Mouse (Mus musculus) forebrain, postnatal 0 days (tissue): ENCODE data around the gene Sox5. TPM values are rescaled to one million over a fixed set of nuclear protein-coding genes. Genes with fewer than 3 reads are reported as not detected.
A peak's percentile ranks its signal among the peaks of the same experiment; 100 is the strongest.

ENCODE experiments used
- ATAC-seq: fragments of 200-750 bp; cut with Nextera tagmentation; 2 replicates; pipeline ENCODE4 v1.8.0; 2017; ENCODE audit warnings: mild to moderate bottlenecking, moderate library complexity
- DNase-seq: peaks from one replicate; pipeline ENCODE4 v3.0.0-alpha.2; 2015
- H3K27ac ChIP-seq: fragments of 300-500 bp; sonication (generic); 2 replicates; pipeline ENCODE4 v1.5.1; 2014; ENCODE audit warnings: low read depth, mild to moderate bottlenecking, antibody characterized with exemption, low read length, moderate library complexity, mixed read lengths
- H3K27me3 ChIP-seq: fragments of 300-500 bp; sonication (generic); 2 replicates; pipeline ENCODE4 v1.6.1; 2014; ENCODE audit warnings: mild to moderate bottlenecking, low read length, mixed read lengths; ENCODE audit not compliant: insufficient read depth
- H3K36me3 ChIP-seq: fragments of 300-500 bp; sonication (generic); 2 replicates; pipeline ENCODE4 v1.6.1; 2014; ENCODE audit warnings: mild to moderate bottlenecking, moderate library complexity; ENCODE audit not compliant: insufficient read depth
- H3K4me1 ChIP-seq: fragments of 300-500 bp; sonication (generic); 2 replicates; pipeline ENCODE4 v1.6.1; 2014; ENCODE audit warnings: antibody characterized with exemption; ENCODE audit not compliant: insufficient read depth
- H3K4me2 ChIP-seq: fragments of 300-500 bp; sonication (generic); 2 replicates; pipeline ENCODE4 v1.6.1; 2014; ENCODE audit warnings: low read depth, mild to moderate bottlenecking, moderate library complexity
- H3K4me3 ChIP-seq: fragments of 300-500 bp; sonication (generic); 2 replicates; pipeline ENCODE4 v1.5.1; 2014; ENCODE audit warnings: low read depth, low read length, mixed read lengths
- H3K9ac ChIP-seq: fragments of 300-500 bp; sonication (generic); 2 replicates; pipeline ENCODE4 v1.6.1; 2014; ENCODE audit warnings: mild to moderate bottlenecking
- H3K9me3 ChIP-seq: fragments of 300-500 bp; sonication (generic); 2 replicates; pipeline ENCODE4 v1.6.1; 2016; ENCODE audit warnings: low read length
- CTCF ChIP-seq: sonication (generic); IDR thresholded peaks from 2 replicates; pipeline ENCODE4 v1.5.1; 2016; ENCODE audit warnings: antibody characterized with exemption, control low read depth, low read depth
- WGBS: fragments of 180-500 bp; shearing (Covaris S2); extraction: QIAGEN DNeasy Blood & Tissue Kit; methylation state at CpG from one replicate; pipeline ENCODE4 v1.1.7; 2014; 5-methylcytosine and 5-hydroxymethylcytosine counted together
- polyA plus RNA-seq: library from polyadenylated mRNA; unstranded; fragments of >200 nt; fragmentation: Nextera tagmentation; extraction: Ambion mirVana; gene quantifications from 2 replicates; pipeline ENCODE4 v1.2.1, GENCODE M21; 2015
- total RNA-seq: library from RNA; depleted of rRNA; stranded (reverse); fragments of >200 nt; gene quantifications from 2 replicates; pipeline ENCODE4 v1.2.3, GENCODE M21; 2014

The Sox5 gene
- total and polyA plus RNA-seq, 2 experiments from 2014 or later = 31.6 to 62.8 TPM

DNA sequence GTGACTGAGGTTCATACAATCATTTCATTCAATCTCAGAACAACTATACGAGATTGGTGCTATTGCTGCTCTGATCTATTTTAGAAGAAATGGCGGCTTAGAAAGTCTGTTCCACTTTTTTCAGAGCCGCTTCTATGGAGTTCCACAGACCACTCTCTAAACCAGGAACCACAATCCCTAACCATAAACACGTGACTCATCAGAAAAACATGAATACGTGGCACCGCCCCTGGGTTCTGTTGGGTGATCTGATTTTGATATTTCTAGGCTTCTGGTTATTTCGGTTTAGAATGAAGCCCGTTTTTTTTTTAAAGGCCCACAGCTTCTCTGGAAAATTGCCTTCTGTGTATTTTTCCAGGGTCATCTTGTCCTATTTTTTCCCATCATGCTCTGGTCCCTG is 720.0 kb downstream of the Sox5 start:
- TF ChIP-seq CTCF = no peak
- Histone ChIP-seq H3K27ac (no peak overlapping the region), H3K9me3 (no peaks in the 10 kb centered on the region), H3K4me3 (no peak overlapping the region), H3K9ac (no peak overlapping the region), H3K36me3 (no peaks in the 10 kb centered on the region), H3K27me3 (no peaks in the 10 kb centered on the region), H3K4me2 (no peak overlapping the region), H3K4me1 (no peaks in the 10 kb centered on the region)
- DNase-seq (no peak), ATAC-seq (no peak)
- WGBS = 95% methylated on average over 8 of the region's 8 CpGs

DNA sequence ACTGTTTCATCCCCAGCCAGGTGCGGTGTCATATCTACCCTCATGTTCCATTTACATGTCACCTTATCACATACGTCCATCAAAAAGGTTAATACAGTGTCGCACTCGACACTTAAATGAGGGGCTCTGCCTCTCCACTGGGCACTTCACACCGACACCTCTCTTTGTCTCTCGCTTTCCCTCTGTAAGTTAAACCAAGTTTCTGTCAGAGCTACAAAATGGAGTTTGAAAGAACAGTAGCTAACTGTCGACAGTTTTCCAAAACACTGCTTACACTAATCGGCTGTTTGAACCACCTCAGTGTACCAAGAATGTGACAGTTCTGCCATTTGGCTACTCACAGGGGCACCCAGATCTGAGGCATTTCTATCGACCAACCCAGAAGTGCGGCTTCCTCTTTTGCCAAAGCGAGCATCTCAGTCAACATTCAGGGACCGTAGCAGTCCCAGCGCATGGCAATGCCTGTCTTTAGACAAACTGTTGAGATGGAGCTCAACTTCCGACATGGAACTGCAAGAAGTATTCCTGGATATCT is 724.6 kb downstream of the Sox5 start:
- H3K4me1 ChIP-seq = peaks cover 5% of the 10 kb centered on the region; the same call in 1 of the 2 replicates
- peak overlapping the region; percentile 57 for H3K27ac ChIP-seq
- peak overlapping the region; percentile 0; the same call in 1 of the 2 replicates for H3K4me2 ChIP-seq
- H3K9me3 ChIP-seq = no peaks in the 10 kb centered on the region
- WGBS = 33% methylated on average over 14 of the region's 14 CpGs
- ATAC-seq (peak; percentile 61), DNase-seq (no peak)
- no peak overlapping the region for H3K9ac ChIP-seq
- no peak overlapping the region for H3K4me3 ChIP-seq
- no peaks in the 10 kb centered on the region for H3K27me3 ChIP-seq
- TF ChIP-seq CTCF = no peak
- no peaks in the 10 kb centered on the region for H3K36me3 ChIP-seq

DNA sequence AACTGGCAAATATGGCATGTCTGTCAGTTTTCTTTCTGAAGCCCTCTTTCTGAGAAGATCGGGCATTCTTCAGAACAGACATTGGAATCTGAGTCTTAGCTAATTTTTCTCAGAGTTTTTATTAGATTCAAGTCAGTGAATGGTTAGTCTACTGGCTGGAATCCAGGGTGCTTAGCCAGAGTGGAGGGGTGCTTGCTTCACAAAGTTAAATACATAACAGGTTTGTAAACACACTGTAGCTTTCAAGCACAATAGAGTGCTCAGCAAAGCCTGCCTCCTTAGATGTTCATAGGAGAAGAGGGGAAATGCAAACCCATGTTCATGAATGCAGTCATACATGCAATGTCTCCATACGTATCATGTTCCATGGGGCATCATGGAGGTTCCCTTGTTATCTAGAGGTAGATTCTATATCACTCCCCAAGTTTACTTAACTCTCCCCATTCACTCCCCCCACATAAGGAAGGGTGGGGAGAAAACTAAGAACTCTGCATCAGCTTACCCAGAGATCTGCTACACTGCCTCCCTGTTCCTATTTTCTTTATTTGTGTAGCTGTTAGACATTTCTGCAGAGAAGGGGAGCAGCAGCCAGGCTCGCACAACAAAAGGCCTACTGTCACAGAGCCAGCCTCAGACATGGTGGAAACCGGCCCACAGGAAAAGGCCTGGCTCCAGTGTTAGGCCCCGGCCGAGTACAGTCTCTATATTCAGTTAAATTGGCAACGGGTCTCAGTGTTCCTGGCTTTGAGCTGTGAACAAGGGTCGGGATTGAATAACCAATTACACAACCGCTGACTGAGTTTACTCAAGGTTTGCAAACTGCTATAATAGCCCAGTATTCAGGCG is 725.3 kb downstream of the Sox5 start:
- Histone ChIP-seq H3K27ac (peak overlapping the region; percentile 57), H3K4me2 (peak overlapping the region; percentile 8; the same call in 1 of the 2 replicates), H3K4me3 (no peak overlapping the region), H3K4me1 (peaks cover 5% of the 10 kb centered on the region; the same call in 1 of the 2 replicates), H3K27me3 (no peaks in the 10 kb centered on the region), H3K9ac (peak overlapping the region; percentile 28; the same call in 1 of the 2 replicates), H3K36me3 (no peaks in the 10 kb centered on the region), H3K9me3 (no peaks in the 10 kb centered on the region)
- peak; percentile 94 for ATAC-seq
- 14% methylated on average over 10 of the region's 10 CpGs for WGBS
- no peak for TF ChIP-seq CTCF
- DNase-seq = peak; percentile 85

DNA sequence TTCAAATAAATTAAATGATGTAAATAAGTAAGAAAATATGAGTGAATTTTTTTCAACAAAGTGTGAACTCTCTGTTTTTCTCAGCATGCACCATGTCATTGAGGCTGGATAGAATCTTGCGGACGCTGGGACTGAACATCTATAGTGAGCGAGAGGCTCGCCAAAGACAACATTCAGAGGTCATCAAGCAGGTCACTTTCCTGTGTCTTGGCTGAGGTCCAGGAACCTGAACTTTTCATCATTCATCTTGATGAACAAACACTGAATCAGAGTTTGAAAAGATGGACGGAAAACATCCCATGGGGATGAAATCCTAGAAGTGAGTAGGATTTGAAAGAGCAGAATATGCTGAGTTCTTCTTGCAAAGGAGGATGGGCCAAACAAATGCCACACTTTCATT is 729.3 kb downstream of the Sox5 start:
- TF ChIP-seq CTCF = no peak
- H3K36me3 ChIP-seq = no peaks in the 10 kb centered on the region
- H3K4me1 ChIP-seq = peaks cover 5% of the 10 kb centered on the region; the same call in 1 of the 2 replicates
- no peaks in the 10 kb centered on the region for H3K27me3 ChIP-seq
- ATAC-seq = no peak
- H3K4me3 ChIP-seq = no peak overlapping the region
- DNase-seq = no peak
- H3K4me2 ChIP-seq = no peak overlapping the region
- no peak overlapping the region for H3K27ac ChIP-seq
- no peaks in the 10 kb centered on the region for H3K9me3 ChIP-seq
- WGBS = 77% methylated on average over 5 of the region's 5 CpGs
- H3K9ac ChIP-seq = no peak overlapping the region

DNA sequence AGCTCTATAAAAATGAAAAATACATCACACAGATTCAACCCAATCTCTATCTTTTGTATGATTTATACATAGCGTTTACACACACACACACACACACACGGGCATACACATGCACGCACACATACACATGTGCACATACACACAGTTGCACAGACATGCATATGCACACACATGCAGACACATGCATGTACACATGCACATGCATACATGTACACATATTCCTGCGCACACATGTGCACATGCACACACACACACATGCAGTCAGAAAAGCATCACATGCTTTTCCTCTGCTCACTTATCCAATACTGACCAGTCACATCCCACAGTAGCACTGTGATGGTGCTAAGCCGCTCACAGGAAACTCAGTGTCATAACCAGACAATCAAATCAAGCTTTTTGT is 730.5 kb downstream of the Sox5 start:
- H3K4me3 ChIP-seq = no peak overlapping the region
- H3K36me3 ChIP-seq = no peaks in the 10 kb centered on the region
- ATAC-seq (no peak), DNase-seq (no peak)
- peaks cover 5% of the 10 kb centered on the region; the same call in 1 of the 2 replicates for H3K4me1 ChIP-seq
- no peak overlapping the region for H3K4me2 ChIP-seq
- H3K27ac ChIP-seq = no peak overlapping the region
- no peaks in the 10 kb centered on the region for H3K27me3 ChIP-seq
- H3K9ac ChIP-seq = no peak overlapping the region
- 94% methylated on average over 5 of the region's 5 CpGs for WGBS
- H3K9me3 ChIP-seq = no peaks in the 10 kb centered on the region
- TF ChIP-seq CTCF = no peak

DNA sequence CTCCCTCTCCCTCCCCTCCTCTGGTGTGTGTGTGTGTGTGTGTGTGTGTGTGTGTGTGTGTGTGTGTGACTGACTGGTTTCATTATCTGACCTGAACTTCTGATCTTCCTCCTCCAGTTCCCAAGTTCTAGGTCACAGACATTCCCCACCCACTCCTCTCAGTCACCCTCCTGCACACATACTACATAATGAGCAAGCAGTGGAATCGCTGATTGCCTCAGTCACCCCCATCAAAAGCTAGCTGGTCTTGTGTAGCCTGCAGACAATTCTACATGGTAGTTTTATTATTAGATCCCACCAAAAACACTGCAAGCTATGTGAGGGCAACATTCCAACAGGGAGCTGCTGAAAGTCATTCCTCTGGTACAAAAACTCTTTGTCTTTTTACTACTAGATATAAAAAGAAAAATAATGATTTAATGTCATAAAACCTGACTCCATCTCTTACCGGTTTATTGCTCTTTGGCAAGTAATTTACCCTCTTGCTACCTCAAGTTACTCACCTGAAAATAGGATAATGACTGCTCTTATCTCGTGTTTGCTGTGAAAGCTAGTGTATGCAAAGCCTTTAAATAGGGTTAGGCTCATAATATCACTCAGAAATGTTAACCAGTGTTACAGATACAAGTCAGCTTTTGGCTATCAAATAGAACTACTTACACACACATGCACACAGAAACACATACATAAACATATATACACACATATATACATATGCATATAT is 733.4 kb downstream of the Sox5 start:
- DNase-seq (no peak), ATAC-seq (no peak)
- H3K36me3 ChIP-seq = no peaks in the 10 kb centered on the region
- H3K4me3 ChIP-seq = no peak overlapping the region
- no peaks in the 10 kb centered on the region for H3K27me3 ChIP-seq
- peaks cover 7% of the 10 kb centered on the region; the same call in 1 of the 2 replicates for H3K4me1 ChIP-seq
- H3K4me2 ChIP-seq = no peak overlapping the region
- WGBS = 73% methylated on average over 3 of the region's 3 CpGs
- H3K27ac ChIP-seq = no peak overlapping the region
- TF ChIP-seq CTCF = no peak
- H3K9me3 ChIP-seq = no peaks in the 10 kb centered on the region
- H3K9ac ChIP-seq = no peak overlapping the region
